Mouse (Mus musculus): ENCODE results near the gene Mmp20. TPM values are rescaled to one million over a fixed set of nuclear protein-coding genes. Genes with fewer than 3 reads are reported as not detected.

Gene Mmp20
- polyA plus RNA-seq, 1 experiment from 2014 or later: not detected

- no peak overlapping the region for H3K4me2 ChIP-seq (replicated peaks; ENCODE audit: low read depth, low read length)
- no peaks in the 10 kb centered on the region for H3K27me3 ChIP-seq (ENCODE audit: control insufficient read depth, insufficient read depth, low read length)
- H3K9me3 ChIP-seq (ENCODE audit: control insufficient read depth, low read length): no peaks in the 10 kb centered on the region
- no peak overlapping the region for H3K9ac ChIP-seq (ENCODE audit: low read depth, low read length)
- no peaks in the 10 kb centered on the region for H3K36me3 ChIP-seq (ENCODE audit: control insufficient read depth, insufficient read depth, low read length)
- WGBS: 40% methylated on average over 4 of the region's 4 CpGs
- H3K4me3 ChIP-seq (ENCODE audit: low read length): no peak overlapping the region
- ATAC-seq (ENCODE audit: low FRiP score, low TSS enrichment): peak; percentile 57; the same call in 1 of the 2 replicates
- H3K4me1 ChIP-seq (ENCODE audit: control insufficient read depth, insufficient read depth, low read length): no peaks in the 10 kb centered on the region
- H3K27ac ChIP-seq (ENCODE audit: low read depth, low read length): no peak overlapping the region
Measured at GRCm38 (mm10) chr9:7714062-7714907, 86.3 kb downstream of the Mmp20 start.

GRCm38 (mm10) chr9:7714908-7715175, 86.8 kb downstream of the Mmp20 start:
- WGBS: 85% methylated on average over 2 of the region's 2 CpGs
- Histone ChIP-seq H3K36me3 (ENCODE audit: control insufficient read depth, insufficient read depth, low read length) (no peaks in the 10 kb centered on the region), H3K27ac (ENCODE audit: low read depth, low read length) (no peak overlapping the region), H3K4me2 (replicated peaks; ENCODE audit: low read depth, low read length) (no peak overlapping the region), H3K4me3 (ENCODE audit: low read length) (no peak overlapping the region), H3K9ac (ENCODE audit: low read depth, low read length) (no peak overlapping the region), H3K9me3 (ENCODE audit: control insufficient read depth, low read length) (no peaks in the 10 kb centered on the region), H3K27me3 (ENCODE audit: control insufficient read depth, insufficient read depth, low read length) (no peaks in the 10 kb centered on the region), H3K4me1 (ENCODE audit: control insufficient read depth, insufficient read depth, low read length) (no peaks in the 10 kb centered on the region)
- ATAC-seq (ENCODE audit: low FRiP score, low TSS enrichment): no peak

GRCm38 (mm10) chr9:7721543-7721942, 93.5 kb downstream of the Mmp20 start:
- WGBS: 91% methylated on average over 1 of the region's 1 CpGs
- ATAC-seq (ENCODE audit: low FRiP score, low TSS enrichment): no peak
- H3K27me3 ChIP-seq (ENCODE audit: control insufficient read depth, insufficient read depth, low read length): no peaks in the 10 kb centered on the region

More at GRCm38 (mm10) chr9:7721543-7721942, 93.5 kb downstream of the Mmp20 start:
- Histone ChIP-seq H3K9me3 (ENCODE audit: control insufficient read depth, low read length) (no peaks in the 10 kb centered on the region), H3K27ac (ENCODE audit: low read depth, low read length) (no peak overlapping the region), H3K36me3 (ENCODE audit: control insufficient read depth, insufficient read depth, low read length) (no peaks in the 10 kb centered on the region), H3K4me2 (replicated peaks; ENCODE audit: low read depth, low read length) (no peak overlapping the region), H3K4me1 (ENCODE audit: control insufficient read depth, insufficient read depth, low read length) (no peaks in the 10 kb centered on the region), H3K9ac (ENCODE audit: low read depth, low read length) (no peak overlapping the region), H3K4me3 (ENCODE audit: low read length) (no peak overlapping the region)

Other genes starting within 250 kb of the Mmp20 start
- not detected in 2 replicates for gene Mmp1b, start 240.2 kb upstream of the Mmp20 start, polyA plus RNA-seq (2014; fragmentation: Nextera tagmentation; extraction: Ambion mirVana)
- gene Mmp3, start 182.4 kb upstream of the Mmp20 start, polyA plus RNA-seq (2014; fragmentation: Nextera tagmentation; extraction: Ambion mirVana): not detected in 2 replicates
- not detected in 2 replicates for gene Mmp10, start 125.9 kb upstream of the Mmp20 start, polyA plus RNA-seq (2014; fragmentation: Nextera tagmentation; extraction: Ambion mirVana)
- gene Mmp8, start 69.8 kb upstream of the Mmp20 start, polyA plus RNA-seq (2014; fragmentation: Nextera tagmentation; extraction: Ambion mirVana): 0.16 and 0.17 TPM in 2 replicates
- gene Mmp27, start 56.8 kb upstream of the Mmp20 start, polyA plus RNA-seq (2014; fragmentation: Nextera tagmentation; extraction: Ambion mirVana): not detected in 2 replicates
- gene Mmp7, start 63.9 kb downstream of the Mmp20 start, polyA plus RNA-seq (2014; fragmentation: Nextera tagmentation; extraction: Ambion mirVana): not detected in 2 replicates
- gene Tmem123, start 135.8 kb downstream of the Mmp20 start, polyA plus RNA-seq (2014; fragmentation: Nextera tagmentation; extraction: Ambion mirVana): 65.8 and 114 TPM in 2 replicates
- gene Birc2, start 208.8 kb downstream of the Mmp20 start, polyA plus RNA-seq (2014; fragmentation: Nextera tagmentation; extraction: Ambion mirVana): 30.3 and 41.7 TPM in 2 replicates
- gene Birc3, start 245.0 kb downstream of the Mmp20 start, polyA plus RNA-seq (2014; fragmentation: Nextera tagmentation; extraction: Ambion mirVana): 3.7 and 6.5 TPM in 2 replicates

All from kidney, embryonic 14.5 days (tissue).